Mouse (Mus musculus): ENCODE results near the gene Gpc6. TPM values are rescaled to one million over a fixed set of nuclear protein-coding genes. Genes with fewer than 3 reads are reported as not detected.
A peak's percentile ranks its signal among the peaks of the same experiment; 100 is the strongest.

The Gpc6 gene
- polyA plus RNA-seq, 1 experiment from 2014 or later = 28.6 TPM

DNA sequence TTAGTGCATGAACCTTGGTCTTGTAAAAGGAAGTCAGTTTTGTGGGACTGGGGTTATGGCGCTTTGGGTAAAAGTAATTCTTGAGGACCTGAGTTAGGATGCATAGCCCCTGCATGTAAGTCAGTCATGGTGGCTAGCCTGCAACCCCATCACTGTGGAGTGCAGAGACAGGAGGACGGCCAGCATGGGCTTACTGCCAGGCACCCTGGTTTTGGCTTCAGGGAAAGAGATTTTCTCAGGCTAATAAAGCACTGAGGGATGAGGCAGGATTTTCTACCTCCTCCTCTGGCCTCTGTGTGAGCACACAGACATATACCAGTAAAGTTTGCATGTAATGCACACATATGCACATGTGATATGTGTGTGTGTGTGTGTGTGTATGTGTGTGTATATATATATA lies 883.2 kb downstream of the Gpc6 start:
- WGBS = 87% methylated on average over 2 of the region's 2 CpGs
- no peaks in the 10 kb centered on the region for H3K36me3 ChIP-seq
- H3K27me3 ChIP-seq = no peaks in the 10 kb centered on the region
- H3K27ac ChIP-seq = no peak overlapping the region
- ATAC-seq (ENCODE audit: borderline replicate concordance, extremely low read depth, low FRiP score, low TSS enrichment) = no peak
- H3K4me1 ChIP-seq = no peaks in the 10 kb centered on the region
- H3K4me3 ChIP-seq = no peak overlapping the region
- no peaks in the 10 kb centered on the region for H3K9me3 ChIP-seq
- H3K4me2 ChIP-seq = no peak overlapping the region
- H3K9ac ChIP-seq = no peak overlapping the region

GRCm38 (mm10) chr14:117810321-117811270 lies 885.5 kb downstream of the Gpc6 start:
- no peak for ATAC-seq (ENCODE audit: borderline replicate concordance, extremely low read depth, low FRiP score, low TSS enrichment)
- H3K27ac ChIP-seq = no peak overlapping the region
- 74% methylated on average over 15 of the region's 15 CpGs for WGBS

DNA sequence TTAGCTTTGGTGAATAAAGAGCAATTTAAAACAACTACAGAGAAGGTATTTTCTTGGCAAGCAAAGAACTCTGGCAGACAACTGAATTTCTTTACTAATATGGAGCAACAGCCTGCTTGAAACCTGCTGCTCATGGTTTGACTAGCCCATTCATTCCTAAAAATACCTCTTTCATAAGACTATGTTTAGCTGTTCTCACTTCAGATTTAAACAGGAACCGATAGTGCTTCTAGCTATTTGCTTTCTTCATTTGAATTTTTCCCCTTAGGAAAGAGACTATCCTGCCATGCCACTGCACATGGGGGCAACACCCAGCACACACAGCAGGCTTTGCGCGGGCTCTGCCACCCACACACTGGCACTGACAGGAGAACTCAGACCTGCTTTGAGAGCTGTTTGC lies 888.4 kb downstream of the Gpc6 start:
- no peak overlapping the region for H3K4me2 ChIP-seq
- no peaks in the 10 kb centered on the region for H3K36me3 ChIP-seq
- peak; percentile 57; the same call in 1 of the 2 replicates for ATAC-seq (ENCODE audit: borderline replicate concordance, extremely low read depth, low FRiP score, low TSS enrichment)
- H3K4me3 ChIP-seq = no peak overlapping the region
- H3K4me1 ChIP-seq = no peaks in the 10 kb centered on the region
- WGBS = 33% methylated on average over 3 of the region's 3 CpGs
- no peak overlapping the region for H3K9ac ChIP-seq
- peak overlapping the region; percentile 53 for H3K27ac ChIP-seq
- no peaks in the 10 kb centered on the region for H3K27me3 ChIP-seq
- H3K9me3 ChIP-seq = no peaks in the 10 kb centered on the region

More at GRCm38 (mm10) chr14:117810321-117811270, 885.5 kb downstream of the Gpc6 start:
- Histone ChIP-seq H3K4me3 (no peak overlapping the region), H3K36me3 (no peaks in the 10 kb centered on the region), H3K27me3 (no peaks in the 10 kb centered on the region), H3K9ac (no peak overlapping the region), H3K4me2 (no peak overlapping the region), H3K9me3 (no peaks in the 10 kb centered on the region), H3K4me1 (no peaks in the 10 kb centered on the region)

DNA sequence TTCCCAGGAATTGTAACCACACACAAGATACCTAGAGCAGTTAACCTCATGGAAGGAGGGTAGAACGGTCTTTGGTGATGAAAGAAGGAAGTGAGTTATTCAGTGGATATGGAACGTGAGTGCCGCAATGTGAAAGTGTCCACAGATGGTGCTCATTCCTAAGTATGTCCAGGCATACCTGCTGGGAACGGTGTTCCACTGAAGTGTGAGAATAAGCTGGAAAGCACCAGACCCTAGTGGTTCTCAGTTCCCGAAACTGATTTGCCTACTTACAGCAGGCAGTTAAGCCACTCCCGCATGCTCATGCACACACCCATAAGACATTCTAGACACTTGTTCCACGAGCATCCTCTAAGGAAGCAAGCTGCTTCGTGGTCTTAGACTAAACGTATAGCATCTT lies 890.9 kb downstream of the Gpc6 start:
- H3K9me3 ChIP-seq = no peaks in the 10 kb centered on the region
- H3K4me3 ChIP-seq = no peak overlapping the region
- no peaks in the 10 kb centered on the region for H3K36me3 ChIP-seq
- no peak for ATAC-seq (ENCODE audit: borderline replicate concordance, extremely low read depth, low FRiP score, low TSS enrichment)
- H3K27ac ChIP-seq = no peak overlapping the region
- 92% methylated on average over 9 of the region's 9 CpGs for WGBS
- H3K27me3 ChIP-seq = no peaks in the 10 kb centered on the region
- H3K4me1 ChIP-seq = no peaks in the 10 kb centered on the region
- no peak overlapping the region for H3K9ac ChIP-seq
- no peak overlapping the region for H3K4me2 ChIP-seq

GRCm38 (mm10) chr14:117816706-117817105 lies 891.6 kb downstream of the Gpc6 start:
- ATAC-seq (ENCODE audit: borderline replicate concordance, extremely low read depth, low FRiP score, low TSS enrichment) = no peak
- Histone ChIP-seq H3K27ac (no peak overlapping the region), H3K4me3 (no peak overlapping the region), H3K27me3 (no peaks in the 10 kb centered on the region), H3K9ac (no peak overlapping the region), H3K4me2 (no peak overlapping the region), H3K36me3 (no peaks in the 10 kb centered on the region), H3K4me1 (no peaks in the 10 kb centered on the region), H3K9me3 (no peaks in the 10 kb centered on the region)
- 73% methylated on average over 3 of the region's 3 CpGs for WGBS

GRCm38 (mm10) chr14:117817196-117817595 lies 892.1 kb downstream of the Gpc6 start:
- Histone ChIP-seq H3K27me3 (no peaks in the 10 kb centered on the region), H3K27ac (no peak overlapping the region), H3K4me1 (no peaks in the 10 kb centered on the region), H3K36me3 (no peaks in the 10 kb centered on the region), H3K9ac (no peak overlapping the region), H3K4me2 (no peak overlapping the region), H3K9me3 (no peaks in the 10 kb centered on the region), H3K4me3 (no peak overlapping the region)
- WGBS = 41% methylated on average over 4 of the region's 4 CpGs
- ATAC-seq (ENCODE audit: borderline replicate concordance, extremely low read depth, low FRiP score, low TSS enrichment) = no peak

GRCm38 (mm10) chr14:117824491-117824890 lies 899.4 kb downstream of the Gpc6 start:
- no peak overlapping the region for H3K9ac ChIP-seq
- H3K27ac ChIP-seq = no peak overlapping the region
- no peak for ATAC-seq (ENCODE audit: borderline replicate concordance, extremely low read depth, low FRiP score, low TSS enrichment)

GRCm38 (mm10) chr14:117826294-117827046 lies 901.4 kb downstream of the Gpc6 start:
- Histone ChIP-seq H3K9ac (no peak overlapping the region), H3K36me3 (no peaks in the 10 kb centered on the region), H3K4me3 (no peak overlapping the region), H3K4me2 (no peak overlapping the region), H3K9me3 (no peaks in the 10 kb centered on the region), H3K27ac (no peak overlapping the region), H3K4me1 (no peaks in the 10 kb centered on the region), H3K27me3 (no peaks in the 10 kb centered on the region)
- WGBS = 48% methylated on average over 8 of the region's 8 CpGs
- no peak for ATAC-seq (ENCODE audit: borderline replicate concordance, extremely low read depth, low FRiP score, low TSS enrichment)

More at GRCm38 (mm10) chr14:117824491-117824890, 899.4 kb downstream of the Gpc6 start:
- Histone ChIP-seq H3K9me3 (no peaks in the 10 kb centered on the region), H3K4me1 (no peaks in the 10 kb centered on the region), H3K4me3 (no peak overlapping the region), H3K36me3 (no peaks in the 10 kb centered on the region), H3K4me2 (no peak overlapping the region), H3K27me3 (no peaks in the 10 kb centered on the region)

DNA sequence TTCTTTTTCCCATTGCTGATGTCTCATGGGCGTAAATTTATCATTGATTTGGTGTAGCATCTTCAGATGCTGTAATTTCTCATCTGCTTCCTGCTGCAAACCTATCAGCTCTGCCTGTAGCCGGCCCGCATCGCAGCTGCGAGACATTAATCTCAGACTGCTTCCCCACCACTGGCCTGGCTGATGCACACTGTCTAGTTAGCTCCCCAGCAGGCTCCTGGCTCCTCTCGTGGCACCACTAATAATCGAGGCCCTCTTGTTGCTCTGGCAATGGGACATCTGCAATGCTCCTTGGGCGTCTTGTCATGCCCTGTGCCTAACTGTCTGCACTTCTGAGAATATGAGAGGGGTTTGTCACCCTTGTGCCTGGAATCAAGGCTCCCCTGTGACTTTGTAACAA lies 906.2 kb downstream of the Gpc6 start:
- H3K4me2 ChIP-seq = no peak overlapping the region
- H3K9me3 ChIP-seq = no peaks in the 10 kb centered on the region
- H3K9ac ChIP-seq = no peak overlapping the region
- H3K4me1 ChIP-seq = no peaks in the 10 kb centered on the region
- ATAC-seq (ENCODE audit: borderline replicate concordance, extremely low read depth, low FRiP score, low TSS enrichment) = no peak
- no peaks in the 10 kb centered on the region for H3K27me3 ChIP-seq
- no peak overlapping the region for H3K27ac ChIP-seq
- H3K36me3 ChIP-seq = no peaks in the 10 kb centered on the region
- H3K4me3 ChIP-seq = no peak overlapping the region
- 67% methylated on average over 8 of the region's 8 CpGs for WGBS

DNA sequence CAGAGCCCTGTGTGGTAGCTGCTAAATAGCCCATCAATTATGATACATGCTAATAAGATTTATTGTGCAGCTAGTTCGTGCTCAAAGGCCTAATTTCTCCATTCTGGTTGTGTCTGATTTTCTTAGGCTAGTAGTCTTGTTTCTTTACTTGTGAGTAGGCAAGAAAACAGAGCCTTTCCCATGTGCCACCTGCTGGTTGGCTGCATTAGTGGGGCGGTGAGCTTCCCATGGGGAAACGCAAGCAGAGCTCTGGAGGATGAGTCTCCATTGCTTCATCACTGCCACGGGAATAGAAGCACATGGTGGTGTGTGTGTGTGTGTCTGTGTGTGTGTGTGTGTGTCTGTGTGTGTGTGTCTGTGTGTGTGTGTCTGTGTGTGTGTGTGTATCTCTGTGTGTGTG lies 906.6 kb downstream of the Gpc6 start:
- no peak overlapping the region for H3K4me2 ChIP-seq
- H3K27ac ChIP-seq = no peak overlapping the region
- 70% methylated on average over 4 of the region's 4 CpGs for WGBS
- no peak overlapping the region for H3K9ac ChIP-seq
- H3K4me3 ChIP-seq = no peak overlapping the region
- ATAC-seq (ENCODE audit: borderline replicate concordance, extremely low read depth, low FRiP score, low TSS enrichment) = no peak
- no peaks in the 10 kb centered on the region for H3K36me3 ChIP-seq
- no peaks in the 10 kb centered on the region for H3K27me3 ChIP-seq
- H3K4me1 ChIP-seq = no peaks in the 10 kb centered on the region
- H3K9me3 ChIP-seq = no peaks in the 10 kb centered on the region

GRCm38 (mm10) chr14:117835506-117835905 lies 910.4 kb downstream of the Gpc6 start:
- H3K9ac ChIP-seq = no peak overlapping the region
- H3K4me1 ChIP-seq = no peaks in the 10 kb centered on the region
- WGBS = 90% methylated on average over 6 of the region's 6 CpGs
- H3K9me3 ChIP-seq = no peaks in the 10 kb centered on the region
- H3K4me2 ChIP-seq = no peak overlapping the region
- no peak overlapping the region for H3K4me3 ChIP-seq
- ATAC-seq (ENCODE audit: borderline replicate concordance, extremely low read depth, low FRiP score, low TSS enrichment) = no peak
- no peaks in the 10 kb centered on the region for H3K36me3 ChIP-seq
- H3K27me3 ChIP-seq = no peaks in the 10 kb centered on the region
- no peak overlapping the region for H3K27ac ChIP-seq

DNA sequence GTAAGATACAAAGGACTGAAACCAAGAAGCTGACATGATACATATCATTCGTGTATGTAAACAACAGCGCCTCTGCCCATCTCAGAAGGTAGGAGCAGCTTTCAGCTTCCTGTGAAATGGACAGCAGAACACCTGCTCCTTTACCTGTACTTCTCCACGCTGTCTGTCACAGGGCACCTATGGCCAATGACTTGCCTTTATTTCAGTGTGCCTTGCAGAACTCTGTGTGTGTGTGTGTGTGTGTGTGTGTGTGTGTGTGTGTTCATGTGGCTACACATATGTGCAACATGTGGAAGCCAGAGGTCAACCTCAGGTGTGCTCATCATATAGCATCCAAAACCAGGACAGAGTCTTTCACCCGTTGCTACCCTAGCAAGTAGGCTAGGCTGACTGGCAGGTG lies 911.9 kb downstream of the Gpc6 start:
- H3K27me3 ChIP-seq = no peaks in the 10 kb centered on the region
- H3K9ac ChIP-seq = no peak overlapping the region
- 0 out of 2 replicates have a peak, but pooled peaks cover under 1% of the 10 kb centered on the region for H3K4me1 ChIP-seq
- H3K36me3 ChIP-seq = no peaks in the 10 kb centered on the region
- no peak for ATAC-seq (ENCODE audit: borderline replicate concordance, extremely low read depth, low FRiP score, low TSS enrichment)
- WGBS = 86% methylated on average over 4 of the region's 4 CpGs
- H3K4me2 ChIP-seq = no peak overlapping the region
- no peak overlapping the region for H3K27ac ChIP-seq
- H3K9me3 ChIP-seq = no peaks in the 10 kb centered on the region
- no peak overlapping the region for H3K4me3 ChIP-seq

Measured in lung, embryonic 15.5 days (tissue).